14 mouse cellular contexts compared by ENCODE assay signal in the genomic region with DNA sequence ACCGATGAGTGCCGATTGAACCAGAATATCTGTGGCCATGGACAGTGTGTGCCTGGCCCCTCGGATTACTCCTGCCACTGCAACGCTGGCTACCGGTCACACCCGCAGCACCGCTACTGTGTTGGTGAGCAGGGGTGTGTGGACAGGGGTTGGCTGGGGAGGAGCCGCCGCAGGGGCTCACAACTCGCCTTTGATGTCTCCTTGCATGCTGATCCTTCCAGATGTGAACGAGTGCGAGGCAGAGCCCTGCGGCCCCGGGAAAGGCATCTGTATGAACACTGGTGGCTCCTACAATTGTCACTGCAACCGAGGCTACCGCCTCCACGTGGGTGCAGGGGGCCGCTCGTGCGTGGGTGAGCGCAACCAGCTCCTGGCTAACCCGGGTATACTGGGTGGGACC. TPM values are rescaled to one million over a fixed set of nuclear protein-coding genes. Genes with fewer than 3 reads are reported as not detected.
A peak's percentile ranks its signal among the peaks of the same experiment; 100 is the strongest.
DNase-seq lines count a peak whose midpoint lies in the region; ATAC-seq lines count a peak whose summit lies in the region.
"Had no signal": no experiment of that assay in that cellular context is flagged by ENCODE, and none has a peak within 500 bp of the region (broad histone marks: within the 10 kb centered on the region; RNA-seq: fewer than 3 reads in every experiment).

No protein-coding gene starts in this region.

- DNase-seq in forebrain, embryonic 10.5 days (ENCODE audit: extremely low spot score, low spot score) = no peak
- no peak for DNase-seq in forebrain, embryonic 14.5 days (ENCODE audit: low spot score)
- no peak for DNase-seq in liver, embryonic 11.5 days (ENCODE audit: low spot score)
- DNase-seq in left cerebral cortex, adult 8-10 months (ENCODE audit: low spot score in 2 of 2) = no peak
- no peak for DNase-seq in frontal cortex, postnatal 25 days (ENCODE audit: low spot score in 2 of 2)
- DNase-seq: layer of hippocampus, adult 9-11 months; lung, postnatal 36 days had no signal

- no peak for ATAC-seq in forebrain, embryonic 14.5 days
- no peak for ATAC-seq in liver, embryonic 11.5 days (replicated peaks; ENCODE audit: low FRiP score)
- ATAC-seq in liver, embryonic 12.5 days = no peak
- no peak for ATAC-seq in embryonic facial prominence, embryonic 13.5 days (ENCODE audit: insufficient number of reproducible peaks, insufficient read depth, low FRiP score, low TSS enrichment, low read depth)
- no peak for ATAC-seq in neural tube, embryonic 13.5 days (ENCODE audit: low read depth)

- peaks cover 100% of the 10 kb centered on the region for H3K27me3 ChIP-seq in forebrain, embryonic 10.5 days (ENCODE audit: poor library complexity, severe bottlenecking)
- peaks cover 26% of the 10 kb centered on the region for H3K27me3 ChIP-seq in forebrain, embryonic 14.5 days (replicated peaks; ENCODE audit: control insufficient read depth, insufficient read depth, low read length)
- H3K27me3 ChIP-seq in liver, embryonic 11.5 days (replicated peaks; ENCODE audit: control insufficient read depth, insufficient read depth, low read length) = peaks cover 87% of the 10 kb centered on the region
- peaks cover 100% of the 10 kb centered on the region for H3K27me3 ChIP-seq in liver, embryonic 12.5 days (replicated peaks)
- peaks cover 87% of the 10 kb centered on the region for H3K27me3 ChIP-seq in embryonic facial prominence, embryonic 13.5 days
- H3K27me3 ChIP-seq in neural tube, embryonic 13.5 days = peaks cover 95% of the 10 kb centered on the region

- 10% methylated on average over 22 of the region's 22 CpGs for WGBS in forebrain, embryonic 10.5 days
- 13% methylated on average over 22 of the region's 22 CpGs for WGBS in forebrain, embryonic 14.5 days
- WGBS in liver, embryonic 11.5 days = 9% methylated on average over 22 of the region's 22 CpGs
- 13% methylated on average over 22 of the region's 22 CpGs for WGBS in liver, embryonic 12.5 days (ENCODE audit: insufficient replicate concordance)
- WGBS in embryonic facial prominence, embryonic 13.5 days = 10% methylated on average over 22 of the region's 22 CpGs
- WGBS in neural tube, embryonic 13.5 days = 5% methylated on average over 22 of the region's 22 CpGs

- no peak overlapping the region; the same call in 1 of the 2 replicates for H3K9ac ChIP-seq in forebrain, embryonic 14.5 days (ENCODE audit: low read length)
- no peak overlapping the region for H3K9ac ChIP-seq in liver, embryonic 11.5 days (ENCODE audit: low read depth, low read length)
- no peak overlapping the region for H3K9ac ChIP-seq in liver, embryonic 12.5 days
- H3K9ac ChIP-seq in embryonic facial prominence, embryonic 13.5 days = peak overlapping the region; percentile 36; the same call in 1 of the 2 replicates
- H3K9ac ChIP-seq in neural tube, embryonic 13.5 days = peak overlapping the region; percentile 34
- H3K9ac ChIP-seq: liver, postnatal 0 days had no signal

- H3K4me3 ChIP-seq in forebrain, embryonic 10.5 days = peak overlapping the region; percentile 31
- H3K4me3 ChIP-seq in forebrain, embryonic 14.5 days (ENCODE audit: low read depth, low read length) = no peak overlapping the region
- peak overlapping the region; percentile 11; the same call in 1 of the 2 replicates for H3K4me3 ChIP-seq in liver, embryonic 11.5 days (ENCODE audit: low read depth, low read length)
- no peak overlapping the region for H3K4me3 ChIP-seq in liver, embryonic 12.5 days
- H3K4me3 ChIP-seq in embryonic facial prominence, embryonic 13.5 days = 0 out of 2 replicates have a peak overlapping the region, but pooled peaks have one; percentile 3
- no peak overlapping the region for H3K4me3 ChIP-seq in neural tube, embryonic 13.5 days

- no peak overlapping the region for H3K27ac ChIP-seq in forebrain, embryonic 10.5 days
- no peak overlapping the region for H3K27ac ChIP-seq in forebrain, embryonic 14.5 days (ENCODE audit: low read depth, low read length)
- H3K27ac ChIP-seq in liver, embryonic 11.5 days (ENCODE audit: low read depth, low read length) = no peak overlapping the region
- no peak overlapping the region for H3K27ac ChIP-seq in liver, embryonic 12.5 days
- H3K27ac ChIP-seq in embryonic facial prominence, embryonic 13.5 days = no peak overlapping the region
- H3K27ac ChIP-seq in neural tube, embryonic 13.5 days (replicated peaks) = no peak overlapping the region

- H3K4me1 ChIP-seq in forebrain, embryonic 10.5 days = peaks cover 31% of the 10 kb centered on the region
- H3K4me1 ChIP-seq in forebrain, embryonic 14.5 days (ENCODE audit: control insufficient read depth, insufficient read depth, low read length) = peaks cover 3% of the 10 kb centered on the region
- H3K4me1 ChIP-seq in liver, embryonic 11.5 days (replicated peaks; ENCODE audit: control insufficient read depth, insufficient read depth, low read length) = peaks cover 22% of the 10 kb centered on the region
- peaks cover 31% of the 10 kb centered on the region for H3K4me1 ChIP-seq in liver, embryonic 12.5 days
- H3K4me1 ChIP-seq in embryonic facial prominence, embryonic 13.5 days = peaks cover 23% of the 10 kb centered on the region
- H3K4me1 ChIP-seq in neural tube, embryonic 13.5 days (replicated peaks) = peaks cover 22% of the 10 kb centered on the region

- H3K9me3 ChIP-seq in forebrain, embryonic 10.5 days = no peaks in the 10 kb centered on the region
- no peaks in the 10 kb centered on the region for H3K9me3 ChIP-seq in forebrain, embryonic 14.5 days (replicated peaks; ENCODE audit: control insufficient read depth, low read length)
- no peaks in the 10 kb centered on the region for H3K9me3 ChIP-seq in liver, embryonic 11.5 days (ENCODE audit: control insufficient read depth, low read length)
- H3K9me3 ChIP-seq in liver, embryonic 12.5 days (replicated peaks) = no peaks in the 10 kb centered on the region
- H3K9me3 ChIP-seq in embryonic facial prominence, embryonic 13.5 days = no peaks in the 10 kb centered on the region
- no peaks in the 10 kb centered on the region for H3K9me3 ChIP-seq in neural tube, embryonic 13.5 days

- no peak overlapping the region for H3K4me2 ChIP-seq in forebrain, embryonic 14.5 days (ENCODE audit: low read length)
- no peak overlapping the region; the same call in 1 of the 2 replicates for H3K4me2 ChIP-seq in liver, embryonic 11.5 days
- no peak overlapping the region for H3K4me2 ChIP-seq in liver, embryonic 12.5 days
- 0 out of 2 replicates have a peak overlapping the region, but pooled peaks have one; percentile 7 for H3K4me2 ChIP-seq in embryonic facial prominence, embryonic 13.5 days
- no peak overlapping the region for H3K4me2 ChIP-seq in neural tube, embryonic 13.5 days

- H3K36me3 ChIP-seq in forebrain, embryonic 10.5 days (replicated peaks) = no peaks in the 10 kb centered on the region
- H3K36me3 ChIP-seq in forebrain, embryonic 14.5 days (ENCODE audit: control insufficient read depth, insufficient read depth, low read length) = no peaks in the 10 kb centered on the region; the same call in 1 of the 2 replicates
- H3K36me3 ChIP-seq in liver, embryonic 11.5 days (ENCODE audit: control insufficient read depth, insufficient read depth, low read length) = no peaks in the 10 kb centered on the region
- no peaks in the 10 kb centered on the region for H3K36me3 ChIP-seq in liver, embryonic 12.5 days
- peaks cover 46% of the 10 kb centered on the region for H3K36me3 ChIP-seq in embryonic facial prominence, embryonic 13.5 days
- H3K36me3 ChIP-seq in neural tube, embryonic 13.5 days = peaks cover 3% of the 10 kb centered on the region; the same call in 1 of the 2 replicates

RNA-seq across cellular contexts. Expression of a gene that starts 10.2 kb away (rescaled TPM):
- 2.6 and 4.9 TPM in 2 replicates for polyA plus RNA-seq in forebrain, embryonic 10.5 days (2016; fragmentation: Nextera tagmentation; extraction: Ambion mirVana)
- polyA plus RNA-seq in forebrain, embryonic 14.5 days (2014; fragmentation: Nextera tagmentation; extraction: Ambion mirVana) = 8.5 and 10.7 TPM in 2 replicates
- 4.1 and 4.6 TPM in 2 replicates for polyA plus RNA-seq in liver, embryonic 11.5 days (2014; fragmentation: Nextera tagmentation; extraction: Ambion mirVana)
- 3.7 and 3.8 TPM in 2 replicates for polyA plus RNA-seq in liver, embryonic 12.5 days (2016; fragmentation: Nextera tagmentation; extraction: Ambion mirVana)
- 44.4 and 47.8 TPM in 2 replicates for polyA plus RNA-seq in embryonic facial prominence, embryonic 13.5 days (2015; fragmentation: Nextera tagmentation; extraction: Ambion mirVana)
- 16.0 and 17.0 TPM in 2 replicates for polyA plus RNA-seq in neural tube, embryonic 13.5 days (2015; fragmentation: Nextera tagmentation; extraction: Ambion mirVana)
- 10 to 100 TPM; 35.0 to 42.2 (median 41.3) TPM for total RNA-seq in left cerebral cortex, adult 8-10 months (2022)

RNA-seq across cellular contexts. Expression of a gene that starts 20.3 kb away (rescaled TPM):
- 63.4 and 64.6 TPM in 2 replicates for polyA plus RNA-seq in forebrain, embryonic 10.5 days (2016; fragmentation: Nextera tagmentation; extraction: Ambion mirVana)
- 56.1 and 67.9 TPM in 2 replicates for polyA plus RNA-seq in forebrain, embryonic 14.5 days (2014; fragmentation: Nextera tagmentation; extraction: Ambion mirVana)
- 57.1 and 58.6 TPM in 2 replicates for polyA plus RNA-seq in liver, embryonic 11.5 days (2014; fragmentation: Nextera tagmentation; extraction: Ambion mirVana)
- polyA plus RNA-seq in liver, embryonic 12.5 days (2016; fragmentation: Nextera tagmentation; extraction: Ambion mirVana) = 38.3 and 39.7 TPM in 2 replicates
- 73.0 and 75.3 TPM in 2 replicates for polyA plus RNA-seq in embryonic facial prominence, embryonic 13.5 days (2015; fragmentation: Nextera tagmentation; extraction: Ambion mirVana)
- polyA plus RNA-seq in neural tube, embryonic 13.5 days (2015; fragmentation: Nextera tagmentation; extraction: Ambion mirVana) = 66.7 and 69.8 TPM in 2 replicates
- total RNA-seq in left cerebral cortex, adult 8-10 months (2022) = 100 to 1,000 TPM in 1 of 4 experiments, 10 to 100 TPM in 3; 88.9 to 100 (median 94.9) TPM

RNA-seq across cellular contexts. Expression of a gene that starts 21.5 kb away (rescaled TPM):
- 120 and 127 TPM in 2 replicates for polyA plus RNA-seq in forebrain, embryonic 10.5 days (2016; fragmentation: Nextera tagmentation; extraction: Ambion mirVana)
- 204 and 233 TPM in 2 replicates for polyA plus RNA-seq in forebrain, embryonic 14.5 days (2014; fragmentation: Nextera tagmentation; extraction: Ambion mirVana)
- polyA plus RNA-seq in liver, embryonic 11.5 days (2014; fragmentation: Nextera tagmentation; extraction: Ambion mirVana) = 47.5 and 49.8 TPM in 2 replicates
- polyA plus RNA-seq in liver, embryonic 12.5 days (2016; fragmentation: Nextera tagmentation; extraction: Ambion mirVana) = 45.1 and 45.3 TPM in 2 replicates
- polyA plus RNA-seq in embryonic facial prominence, embryonic 13.5 days (2015; fragmentation: Nextera tagmentation; extraction: Ambion mirVana) = 115 and 126 TPM in 2 replicates
- 186 and 194 TPM in 2 replicates for polyA plus RNA-seq in neural tube, embryonic 13.5 days (2015; fragmentation: Nextera tagmentation; extraction: Ambion mirVana)
- total RNA-seq in left cerebral cortex, adult 8-10 months (2022) = 10 to 100 TPM; 24.9 to 30.9 (median 26.1) TPM

RNA-seq across cellular contexts. Expression of a gene that starts 24.8 kb away (rescaled TPM):
- polyA plus RNA-seq in forebrain, embryonic 10.5 days (2016; fragmentation: Nextera tagmentation; extraction: Ambion mirVana) = 6.6 and 8.4 TPM in 2 replicates
- 7.0 and 10.1 TPM in 2 replicates for polyA plus RNA-seq in forebrain, embryonic 14.5 days (2014; fragmentation: Nextera tagmentation; extraction: Ambion mirVana)
- polyA plus RNA-seq in liver, embryonic 11.5 days (2014; fragmentation: Nextera tagmentation; extraction: Ambion mirVana) = 64.9 and 67.1 TPM in 2 replicates
- 122 and 124 TPM in 2 replicates for polyA plus RNA-seq in liver, embryonic 12.5 days (2016; fragmentation: Nextera tagmentation; extraction: Ambion mirVana)
- 9.9 and 14.0 TPM in 2 replicates for polyA plus RNA-seq in embryonic facial prominence, embryonic 13.5 days (2015; fragmentation: Nextera tagmentation; extraction: Ambion mirVana)
- 8.3 and 9.6 TPM in 2 replicates for polyA plus RNA-seq in neural tube, embryonic 13.5 days (2015; fragmentation: Nextera tagmentation; extraction: Ambion mirVana)
- total RNA-seq in left cerebral cortex, adult 8-10 months (2022) = 10 to 100 TPM; 15.8 to 22.9 (median 19.9) TPM

RNA-seq across cellular contexts. Expression of a gene that starts 46.8 kb away (rescaled TPM):
- polyA plus RNA-seq in forebrain, embryonic 10.5 days (2016; fragmentation: Nextera tagmentation; extraction: Ambion mirVana) = 0.19 TPM in 1 of 2 replicates, not detected in the other
- 0.17 TPM in 1 of 2 replicates, not detected in the other for polyA plus RNA-seq in forebrain, embryonic 14.5 days (2014; fragmentation: Nextera tagmentation; extraction: Ambion mirVana)
- polyA plus RNA-seq in liver, embryonic 11.5 days (2014; fragmentation: Nextera tagmentation; extraction: Ambion mirVana) = 0.14 TPM in 1 of 2 replicates, not detected in the other
- polyA plus RNA-seq in liver, embryonic 12.5 days (2016; fragmentation: Nextera tagmentation; extraction: Ambion mirVana) = 0.18 and 0.19 TPM in 2 replicates
- 0.52 and 0.59 TPM in 2 replicates for polyA plus RNA-seq in embryonic facial prominence, embryonic 13.5 days (2015; fragmentation: Nextera tagmentation; extraction: Ambion mirVana)
- not detected in 2 replicates for polyA plus RNA-seq in neural tube, embryonic 13.5 days (2015; fragmentation: Nextera tagmentation; extraction: Ambion mirVana)
- total RNA-seq in left cerebral cortex, adult 8-10 months (2022) = under 1 TPM in 1 of 4 experiments, not detected in 3; 0.37 TPM
- total RNA-seq: adrenal gland, postnatal 14 days; gastrocnemius, postnatal 4 days; left cerebral cortex, postnatal 25 days had no signal

Comparison
In these comparisons a context has a peak if more than half of its experiments do, and no peak if none do; other contexts are left out.
1. H3K4me3 ChIP-seq: peak in forebrain, embryonic 10.5 days (single experiment), liver, embryonic 11.5 days (single experiment) and embryonic facial prominence, embryonic 13.5 days (single experiment); none in forebrain, embryonic 14.5 days (single experiment), liver, embryonic 12.5 days (single experiment) and neural tube, embryonic 13.5 days (single experiment).
2. H3K9ac ChIP-seq: peak in embryonic facial prominence, embryonic 13.5 days (single experiment) and neural tube, embryonic 13.5 days (single experiment); none in forebrain, embryonic 14.5 days (single experiment), liver, embryonic 11.5 days (single experiment) and liver, embryonic 12.5 days (single experiment).